Mouse (Mus musculus) kidney, postnatal 10 days (tissue): Measurements from ENCODE around the gene Prex1.

Experiments used
- DNase-seq: peaks from one replicate; pipeline ENCODE4 v3.0.0; 2021; ENCODE audit warnings: mixed read lengths

Gene Prex1

GRCm38 (mm10) chr2:166683885-166684544, 29.6 kb downstream of the Prex1 start:
- DNase-seq, result peak; percentile 56

GRCm38 (mm10) chr2:166682866-166683265, 30.8 kb downstream of the Prex1 start:
- no peak for DNase-seq

- DNase-seq, result no peak
Observed at GRCm38 (mm10) chr2:166678959-166679759, 34.5 kb downstream of the Prex1 start.

- DNase-seq, result no peak
Observed at GRCm38 (mm10) chr2:166676933-166677332, 36.7 kb downstream of the Prex1 start.

GRCm38 (mm10) chr2:166676498-166676897, 37.1 kb downstream of the Prex1 start:
- no peak for DNase-seq

GRCm38 (mm10) chr2:166675588-166676444, 37.8 kb downstream of the Prex1 start:
- DNase-seq, result no peak

- no peak for DNase-seq
Observed at GRCm38 (mm10) chr2:166674693-166675092, 38.9 kb downstream of the Prex1 start.

GRCm38 (mm10) chr2:166673951-166674350, 39.7 kb downstream of the Prex1 start:
- no peak for DNase-seq

- no peak for DNase-seq
Observed at GRCm38 (mm10) chr2:166672171-166672965, 41.3 kb downstream of the Prex1 start.

GRCm38 (mm10) chr2:166671614-166672013, 42.0 kb downstream of the Prex1 start:
- DNase-seq, result no peak

- no peak for DNase-seq
Observed at GRCm38 (mm10) chr2:166671019-166671418, 42.6 kb downstream of the Prex1 start.

- no peak for DNase-seq
Observed at GRCm38 (mm10) chr2:166669922-166670321, 43.7 kb downstream of the Prex1 start.

- DNase-seq, result no peak
Observed at GRCm38 (mm10) chr2:166667790-166668695, 45.6 kb downstream of the Prex1 start.

- no peak for DNase-seq
Observed at GRCm38 (mm10) chr2:166666175-166666574, 47.5 kb downstream of the Prex1 start.

GRCm38 (mm10) chr2:166665244-166665922, 48.2 kb downstream of the Prex1 start:
- no peak for DNase-seq

GRCm38 (mm10) chr2:166664506-166664905, 49.1 kb downstream of the Prex1 start:
- no peak for DNase-seq

GRCm38 (mm10) chr2:166663250-166663961, 50.2 kb downstream of the Prex1 start:
- no peak for DNase-seq

GRCm38 (mm10) chr2:166662595-166663160, 51.0 kb downstream of the Prex1 start:
- no peak for DNase-seq

GRCm38 (mm10) chr2:166661971-166662370, 51.7 kb downstream of the Prex1 start:
- DNase-seq, result no peak

GRCm38 (mm10) chr2:166661498-166661897, 52.1 kb downstream of the Prex1 start:
- DNase-seq, result no peak
